Mouse (Mus musculus): Measurements from ENCODE around the gene Fcnb. TPM values are rescaled to one million over a fixed set of nuclear protein-coding genes. Genes with fewer than 3 reads are reported as not detected.

Gene Fcnb
- polyA plus RNA-seq, 1 experiment from 2014 or later: 0.40 TPM

- ATAC-seq: no peak
- no peaks in the 10 kb centered on the region for H3K36me3 ChIP-seq
- H3K27me3 ChIP-seq (replicated peaks): no peaks in the 10 kb centered on the region
- H3K9ac ChIP-seq: no peak overlapping the region
- no peaks in the 10 kb centered on the region for H3K9me3 ChIP-seq
- H3K4me2 ChIP-seq (replicated peaks): no peak overlapping the region
- no peak overlapping the region for H3K4me3 ChIP-seq (replicated peaks)
- 0 out of 2 replicates have a peak, but pooled peaks cover 6% of the 10 kb centered on the region for H3K4me1 ChIP-seq (replicated peaks)
- no peak overlapping the region for H3K27ac ChIP-seq
- WGBS: 84% methylated on average over 2 of the region's 2 CpGs
Observed at GRCm38 (mm10) chr2:28101892-28102291, 17.2 kb upstream of the Fcnb start.

GRCm38 (mm10) chr2:28100796-28101483 is 16.3 kb upstream of the Fcnb start:
- Histone ChIP-seq H3K9ac (no peak overlapping the region), H3K4me3 (replicated peaks) (no peak overlapping the region), H3K36me3 (no peaks in the 10 kb centered on the region), H3K27me3 (replicated peaks) (no peaks in the 10 kb centered on the region), H3K4me1 (replicated peaks) (0 out of 2 replicates have a peak, but pooled peaks cover 6% of the 10 kb centered on the region), H3K9me3 (no peaks in the 10 kb centered on the region), H3K4me2 (replicated peaks) (no peak overlapping the region), H3K27ac (no peak overlapping the region)
- 69% methylated on average over 9 of the region's 9 CpGs for WGBS
- ATAC-seq: no peak

GRCm38 (mm10) chr2:28098547-28099505 is 14.1 kb upstream of the Fcnb start:
- peak overlapping the region; percentile 46 for H3K4me2 ChIP-seq (replicated peaks)
- 0 out of 2 replicates have a peak overlapping the region, but pooled peaks have one; percentile 1 for H3K4me3 ChIP-seq (replicated peaks)
- H3K9ac ChIP-seq: no peak overlapping the region

GRCm38 (mm10) chr2:28096751-28097309 is 12.1 kb upstream of the Fcnb start:
- H3K4me3 ChIP-seq (replicated peaks): no peak overlapping the region
- no peak overlapping the region for H3K9ac ChIP-seq
- no peak overlapping the region for H3K4me2 ChIP-seq (replicated peaks)
- WGBS: 74% methylated on average over 6 of the region's 6 CpGs
- no peak overlapping the region for H3K27ac ChIP-seq
- H3K36me3 ChIP-seq: no peaks in the 10 kb centered on the region
- ATAC-seq: no peak
- H3K4me1 ChIP-seq (replicated peaks): 0 out of 2 replicates have a peak, but pooled peaks cover 6% of the 10 kb centered on the region
- no peaks in the 10 kb centered on the region for H3K27me3 ChIP-seq (replicated peaks)
- no peaks in the 10 kb centered on the region for H3K9me3 ChIP-seq

More at GRCm38 (mm10) chr2:28098547-28099505, 14.1 kb upstream of the Fcnb start:
- no peak for ATAC-seq
- Histone ChIP-seq H3K4me1 (replicated peaks) (0 out of 2 replicates have a peak, but pooled peaks cover 6% of the 10 kb centered on the region), H3K9me3 (no peaks in the 10 kb centered on the region), H3K27me3 (replicated peaks) (no peaks in the 10 kb centered on the region), H3K36me3 (no peaks in the 10 kb centered on the region), H3K27ac (no peak overlapping the region)
- 11% methylated on average over 24 of the region's 24 CpGs for WGBS

GRCm38 (mm10) chr2:28092099-28092498 is 7.4 kb upstream of the Fcnb start:
- Histone ChIP-seq H3K4me3 (replicated peaks) (no peak overlapping the region), H3K4me2 (replicated peaks) (no peak overlapping the region), H3K9me3 (no peaks in the 10 kb centered on the region), H3K4me1 (replicated peaks) (no peaks in the 10 kb centered on the region), H3K27ac (no peak overlapping the region), H3K27me3 (replicated peaks) (no peaks in the 10 kb centered on the region), H3K36me3 (no peaks in the 10 kb centered on the region), H3K9ac (no peak overlapping the region)
- ATAC-seq: no peak
- 80% methylated on average over 8 of the region's 8 CpGs for WGBS

- 80% methylated on average over 6 of the region's 6 CpGs for WGBS
- H3K9me3 ChIP-seq: no peaks in the 10 kb centered on the region
Observed at GRCm38 (mm10) chr2:28091042-28091441, 6.4 kb upstream of the Fcnb start.

GRCm38 (mm10) chr2:28090299-28091008 is 5.8 kb upstream of the Fcnb start:
- Histone ChIP-seq H3K4me3 (replicated peaks) (no peak overlapping the region), H3K4me2 (replicated peaks) (no peak overlapping the region), H3K4me1 (replicated peaks) (no peaks in the 10 kb centered on the region), H3K9ac (no peak overlapping the region), H3K27ac (no peak overlapping the region), H3K9me3 (no peaks in the 10 kb centered on the region), H3K27me3 (replicated peaks) (no peaks in the 10 kb centered on the region), H3K36me3 (no peaks in the 10 kb centered on the region)
- WGBS: 59% methylated on average over 7 of the region's 7 CpGs
- no peak for ATAC-seq

More at GRCm38 (mm10) chr2:28091042-28091441, 6.4 kb upstream of the Fcnb start:
- Histone ChIP-seq H3K27ac (no peak overlapping the region), H3K27me3 (replicated peaks) (no peaks in the 10 kb centered on the region), H3K9ac (no peak overlapping the region), H3K4me1 (replicated peaks) (no peaks in the 10 kb centered on the region), H3K4me2 (replicated peaks) (no peak overlapping the region), H3K36me3 (no peaks in the 10 kb centered on the region), H3K4me3 (replicated peaks) (no peak overlapping the region)
- no peak for ATAC-seq

GRCm38 (mm10) chr2:28089095-28089494 is 4.4 kb upstream of the Fcnb start:
- Histone ChIP-seq H3K4me2 (replicated peaks) (no peak overlapping the region), H3K27me3 (replicated peaks) (no peaks in the 10 kb centered on the region), H3K4me3 (replicated peaks) (no peak overlapping the region), H3K9me3 (no peaks in the 10 kb centered on the region), H3K9ac (no peak overlapping the region), H3K27ac (no peak overlapping the region), H3K36me3 (no peaks in the 10 kb centered on the region), H3K4me1 (replicated peaks) (no peaks in the 10 kb centered on the region)
- ATAC-seq: peak; percentile 51; the same call in 1 of the 2 replicates
- WGBS: 38% methylated on average over 5 of the region's 5 CpGs

GRCm38 (mm10) chr2:28086112-28086511 is 1.4 kb upstream of the Fcnb start:
- ATAC-seq: no peak
- WGBS: 74% methylated on average over 10 of the region's 10 CpGs
- Histone ChIP-seq H3K4me1 (replicated peaks) (no peaks in the 10 kb centered on the region), H3K27me3 (replicated peaks) (no peaks in the 10 kb centered on the region), H3K27ac (no peak overlapping the region), H3K9me3 (no peaks in the 10 kb centered on the region), H3K9ac (no peak overlapping the region), H3K4me2 (replicated peaks) (no peak overlapping the region), H3K4me3 (replicated peaks) (no peak overlapping the region), H3K36me3 (no peaks in the 10 kb centered on the region)

GRCm38 (mm10) chr2:28075616-28076187 is 9.0 kb downstream of the Fcnb start:
- Histone ChIP-seq H3K4me1 (replicated peaks) (no peaks in the 10 kb centered on the region), H3K9me3 (no peaks in the 10 kb centered on the region), H3K4me3 (replicated peaks) (no peak overlapping the region), H3K27ac (no peak overlapping the region), H3K27me3 (replicated peaks) (0 out of 2 replicates have a peak, but pooled peaks cover 2% of the 10 kb centered on the region), H3K36me3 (no peaks in the 10 kb centered on the region), H3K4me2 (replicated peaks) (no peak overlapping the region), H3K9ac (no peak overlapping the region)
- ATAC-seq: no peak
- 83% methylated on average over 7 of the region's 7 CpGs for WGBS

GRCm38 (mm10) chr2:28068537-28068878 is 16.2 kb downstream of the Fcnb start:
- Histone ChIP-seq H3K4me3 (replicated peaks) (no peak overlapping the region), H3K9me3 (no peaks in the 10 kb centered on the region), H3K4me2 (replicated peaks) (no peak overlapping the region), H3K9ac (no peak overlapping the region), H3K27ac (no peak overlapping the region), H3K4me1 (replicated peaks) (no peaks in the 10 kb centered on the region), H3K36me3 (no peaks in the 10 kb centered on the region), H3K27me3 (replicated peaks) (0 out of 2 replicates have a peak, but pooled peaks cover 2% of the 10 kb centered on the region)
- WGBS: 71% methylated on average over 9 of the region's 9 CpGs
- ATAC-seq: no peak
